Comparison of ENCODE assay signal across 8 mouse cellular contexts in genomic region chr6:51362475-51363226, GRCm38 (mm10).
DNase-seq lines count a peak whose midpoint lies in the region; ATAC-seq lines count a peak whose summit lies in the region.

No protein-coding gene starts in this region.

- H3K27me3 ChIP-seq in forebrain, embryonic 13.5 days = no peaks in the 10 kb centered on the region
- H3K27me3 ChIP-seq in liver, embryonic 16.5 days (ENCODE audit: control insufficient read depth, insufficient read depth, low read depth, low read length) = no peaks in the 10 kb centered on the region
- no peaks in the 10 kb centered on the region for H3K27me3 ChIP-seq in neural tube, embryonic 13.5 days

- DNase-seq in c-Kit-positive CD71-positive TER-119-negative erythroid progenitor cells, embryonic 14.5 days (ENCODE audit: low read depth) = peak; percentile 57
- peak; percentile 90 for DNase-seq in heart, postnatal 10 days
- peak; percentile 92 to 94 for DNase-seq in kidney, postnatal 4 days
- DNase-seq in telencephalon, adult 2 months (ENCODE audit: low read depth, low spot score) = peak; percentile 38

- H3K9me3 ChIP-seq in forebrain, embryonic 13.5 days (replicated peaks) = no peaks in the 10 kb centered on the region
- no peaks in the 10 kb centered on the region for H3K9me3 ChIP-seq in liver, embryonic 16.5 days (replicated peaks; ENCODE audit: control insufficient read depth, low read length)
- H3K9me3 ChIP-seq in neural tube, embryonic 13.5 days = no peaks in the 10 kb centered on the region

- peak; percentile 86 for ATAC-seq in CD4-positive, CD25-positive, alpha-beta regulatory T cell, adult 4 months
- ATAC-seq in forebrain, embryonic 13.5 days = peak; percentile 83
- no peak for ATAC-seq in liver, embryonic 16.5 days (ENCODE audit: low read depth)
- ATAC-seq in neural tube, embryonic 13.5 days (ENCODE audit: low read depth) = peak; percentile 44; the same call in 1 of the 2 replicates

- H3K4me2 ChIP-seq in forebrain, embryonic 13.5 days = peak overlapping the region; percentile 52
- peak overlapping the region; percentile 38 for H3K4me2 ChIP-seq in liver, embryonic 16.5 days (ENCODE audit: low read depth, low read length)
- H3K4me2 ChIP-seq in neural tube, embryonic 13.5 days = peak overlapping the region; percentile 46

- H3K4me3 ChIP-seq in forebrain, embryonic 13.5 days = peak overlapping the region; percentile 18; the same call in 1 of the 2 replicates
- H3K4me3 ChIP-seq in liver, embryonic 16.5 days (ENCODE audit: low read depth, low read length) = peak overlapping the region; percentile 9; the same call in 1 of the 2 replicates
- H3K4me3 ChIP-seq in neural tube, embryonic 13.5 days = peak overlapping the region; percentile 16; the same call in 1 of the 2 replicates

- intact Hi-C loops in heart, postnatal 10 days (cut with DNase I) = loop anchor here (1.0 to 5.0 kb wide), 3 partner anchors 30 to 153 kb away; no protein-coding TSS in a partner anchor

- H3K27ac ChIP-seq in forebrain, embryonic 13.5 days = no peak overlapping the region
- H3K27ac ChIP-seq in liver, embryonic 16.5 days (ENCODE audit: low read length) = no peak overlapping the region
- H3K27ac ChIP-seq in neural tube, embryonic 13.5 days (replicated peaks) = no peak overlapping the region

- peak overlapping the region; percentile 31; the same call in 1 of the 2 replicates for H3K9ac ChIP-seq in forebrain, embryonic 13.5 days
- no peak overlapping the region for H3K9ac ChIP-seq in liver, embryonic 16.5 days (ENCODE audit: low read depth, low read length)
- H3K9ac ChIP-seq in neural tube, embryonic 13.5 days = no peak overlapping the region

- no peaks in the 10 kb centered on the region for H3K36me3 ChIP-seq in forebrain, embryonic 13.5 days (ENCODE audit: poor library complexity, severe bottlenecking)
- no peaks in the 10 kb centered on the region for H3K36me3 ChIP-seq in liver, embryonic 16.5 days (ENCODE audit: control insufficient read depth, insufficient read depth)
- no peaks in the 10 kb centered on the region for H3K36me3 ChIP-seq in neural tube, embryonic 13.5 days

- 4% methylated on average over 15 of the region's 15 CpGs for WGBS in forebrain, embryonic 13.5 days
- WGBS in liver, embryonic 16.5 days (ENCODE audit: insufficient replicate concordance) = 2% methylated on average over 15 of the region's 15 CpGs
- 5% methylated on average over 15 of the region's 15 CpGs for WGBS in neural tube, embryonic 13.5 days

- peaks cover 18% of the 10 kb centered on the region for H3K4me1 ChIP-seq in forebrain, embryonic 13.5 days
- no peaks in the 10 kb centered on the region for H3K4me1 ChIP-seq in liver, embryonic 16.5 days (ENCODE audit: control insufficient read depth, low read depth, low read length)
- peaks cover 24% of the 10 kb centered on the region for H3K4me1 ChIP-seq in neural tube, embryonic 13.5 days (replicated peaks)

Comparison
In these comparisons a context has a peak if more than half of its experiments do, and no peak if none do; other contexts are left out.
1. DNase-seq: peak in every context shown above with its lines; median percentile 93 in kidney, postnatal 4 days; 90 in heart, postnatal 10 days; 57 in c-Kit-positive CD71-positive TER-119-negative erythroid progenitor cells, embryonic 14.5 days; 38 in telencephalon, adult 2 months.